Mouse (Mus musculus): ENCODE data around the gene Nrsn2.

DNA sequence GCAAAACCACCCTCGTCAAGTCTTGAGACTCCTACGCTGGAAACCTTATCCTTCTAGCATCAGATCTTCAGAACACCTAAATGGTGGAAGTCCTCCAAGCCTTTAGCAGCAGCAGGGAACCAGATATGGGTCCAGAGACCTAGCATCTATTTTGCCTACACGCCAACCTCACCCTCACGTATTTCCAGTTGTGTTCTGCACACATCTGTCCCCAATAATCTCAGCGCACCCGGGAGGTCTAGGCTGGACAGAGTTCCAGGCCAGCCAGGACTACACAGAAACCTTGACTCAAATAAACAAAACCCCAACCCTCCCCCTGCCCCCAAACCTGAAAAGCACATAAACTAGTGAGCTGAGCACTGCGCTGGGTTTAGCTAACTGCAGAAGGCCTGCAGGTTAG is 35.0 kb upstream of the Nrsn2 start:
- TF ChIP-seq POLR2A (IDR thresholded peaks at IDR 0.05; ENCODE audit: borderline replicate concordance, low read depth, low read length), result no peak
- TF ChIP-seq CTCF (IDR thresholded peaks at IDR 0.05; ENCODE audit: low read depth, low read length), result no peak

Measured in bone marrow macrophage, adult 2 months (primary cell).